Mouse (Mus musculus): Measurements from ENCODE around the gene Ddx52. TPM values are rescaled to one million over a fixed set of nuclear protein-coding genes. Genes with fewer than 3 reads are reported as not detected.

The Ddx52 gene
- polyA plus RNA-seq, 1 experiment from 2014 or later: 38.4 TPM

DNA sequence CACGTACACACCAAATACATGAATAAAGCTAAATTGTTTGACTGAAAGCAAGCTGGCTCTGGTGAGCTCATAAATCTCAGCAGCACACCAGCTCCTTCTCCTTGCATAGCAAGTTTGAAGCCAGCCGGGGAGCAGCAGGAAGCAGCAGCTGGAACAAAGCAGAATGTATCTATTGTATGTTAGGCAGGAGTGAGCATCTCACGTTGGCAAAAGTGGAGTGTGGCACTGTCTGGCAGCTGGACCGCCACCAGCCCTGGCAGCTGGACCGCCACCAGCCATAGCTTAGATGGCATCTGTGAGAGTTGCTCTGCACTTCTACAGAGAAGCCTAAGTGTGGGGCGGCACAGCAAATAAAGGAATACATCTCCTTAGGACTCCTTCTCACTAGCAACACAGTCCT is 62.1 kb downstream of the Ddx52 start:
- no peak overlapping the region for H3K27ac ChIP-seq
- ATAC-seq (ENCODE audit: low FRiP score, low read depth): no peak
- no peak overlapping the region for H3K4me2 ChIP-seq (replicated peaks)
- WGBS: 83% methylated on average over 6 of the region's 6 CpGs
- H3K27me3 ChIP-seq (replicated peaks): no peaks in the 10 kb centered on the region
- H3K9me3 ChIP-seq: no peaks in the 10 kb centered on the region
- no peak overlapping the region for H3K9ac ChIP-seq
- H3K4me3 ChIP-seq: no peak overlapping the region
- no peaks in the 10 kb centered on the region for H3K4me1 ChIP-seq
- H3K36me3 ChIP-seq: peaks cover 85% of the 10 kb centered on the region

DNA sequence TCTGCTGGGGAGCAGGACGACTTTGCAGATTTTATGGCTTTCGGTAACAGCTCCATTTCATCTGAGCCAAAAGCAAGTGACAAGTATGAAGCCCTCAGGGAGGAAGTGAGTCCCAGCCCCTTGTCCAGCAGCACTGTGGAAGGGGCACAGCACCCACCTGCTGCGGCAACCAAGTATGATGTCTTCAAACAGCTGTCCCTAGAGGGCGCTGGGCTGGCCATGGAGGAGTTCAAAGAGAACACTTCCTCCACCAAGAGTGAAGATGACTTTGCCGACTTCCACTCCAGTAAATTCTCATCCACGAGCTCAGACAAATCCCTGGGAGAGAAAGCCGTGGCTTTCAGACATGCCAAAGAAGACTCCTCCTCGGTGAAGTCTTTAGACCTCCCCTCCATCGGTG is 67.1 kb downstream of the Ddx52 start:
- no peak overlapping the region for H3K9ac ChIP-seq
- H3K27ac ChIP-seq: no peak overlapping the region
- H3K4me1 ChIP-seq: peaks cover 24% of the 10 kb centered on the region
- ATAC-seq (ENCODE audit: low FRiP score, low read depth): no peak
- no peak overlapping the region for H3K4me2 ChIP-seq (replicated peaks)
- no peak overlapping the region for H3K4me3 ChIP-seq
- no peaks in the 10 kb centered on the region for H3K9me3 ChIP-seq
- WGBS: 80% methylated on average over 9 of the region's 9 CpGs
- H3K27me3 ChIP-seq (replicated peaks): no peaks in the 10 kb centered on the region
- H3K36me3 ChIP-seq: peaks cover 57% of the 10 kb centered on the region

DNA sequence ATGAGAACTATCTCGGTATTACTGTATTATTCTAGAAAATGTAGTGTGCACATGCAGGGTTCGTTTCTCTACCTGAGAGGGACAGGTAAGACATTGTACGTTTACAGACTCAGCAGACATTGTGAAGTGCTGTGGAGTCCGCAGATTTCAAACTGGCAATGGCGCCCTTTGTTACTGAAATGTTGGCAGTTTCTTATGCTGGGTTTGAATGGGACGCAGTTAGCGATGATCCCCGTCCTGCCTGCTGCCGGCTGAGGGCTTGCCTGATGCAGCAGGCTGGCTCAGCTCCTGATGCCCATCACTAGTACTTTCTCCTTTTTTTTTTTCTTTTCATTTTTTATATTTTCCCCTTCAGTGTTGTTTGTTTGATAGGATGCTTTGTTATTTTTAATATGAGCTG is 68.5 kb downstream of the Ddx52 start:
- no peak for ATAC-seq (ENCODE audit: low FRiP score, low read depth)
- Histone ChIP-seq H3K4me3 (no peak overlapping the region), H3K27ac (no peak overlapping the region), H3K4me2 (replicated peaks) (no peak overlapping the region), H3K36me3 (peaks cover 44% of the 10 kb centered on the region), H3K9ac (no peak overlapping the region), H3K27me3 (replicated peaks) (no peaks in the 10 kb centered on the region), H3K9me3 (no peaks in the 10 kb centered on the region), H3K4me1 (peaks cover 24% of the 10 kb centered on the region)
- WGBS: 70% methylated on average over 9 of the region's 9 CpGs

DNA sequence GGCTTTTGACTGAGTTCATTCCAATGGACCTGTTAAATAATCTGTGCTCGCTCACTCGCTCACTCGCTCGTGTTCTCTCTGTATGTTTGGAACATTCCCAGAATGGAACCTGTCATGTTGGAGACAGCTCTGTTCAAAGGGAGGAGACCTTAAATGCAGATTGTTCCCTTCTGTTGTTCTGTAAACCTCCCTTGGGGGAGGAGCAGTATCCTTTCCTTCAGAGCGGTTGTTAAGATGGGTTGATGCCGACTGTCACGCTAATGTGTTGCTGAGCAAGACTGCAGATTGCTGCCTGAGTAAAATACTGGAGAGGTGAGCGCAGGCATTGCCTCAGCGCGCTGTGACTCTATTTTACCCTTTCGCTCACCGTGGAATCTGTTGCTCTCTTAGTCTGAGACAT is 69.2 kb downstream of the Ddx52 start:
- Histone ChIP-seq H3K4me2 (replicated peaks) (peak overlapping the region; percentile 9; the same call in 1 of the 2 replicates), H3K4me3 (no peak overlapping the region), H3K27me3 (replicated peaks) (no peaks in the 10 kb centered on the region), H3K36me3 (peaks cover 38% of the 10 kb centered on the region), H3K4me1 (peaks cover 24% of the 10 kb centered on the region), H3K27ac (no peak overlapping the region), H3K9me3 (no peaks in the 10 kb centered on the region), H3K9ac (no peak overlapping the region)
- no peak for ATAC-seq (ENCODE audit: low FRiP score, low read depth)
- WGBS: 17% methylated on average over 12 of the region's 12 CpGs

DNA sequence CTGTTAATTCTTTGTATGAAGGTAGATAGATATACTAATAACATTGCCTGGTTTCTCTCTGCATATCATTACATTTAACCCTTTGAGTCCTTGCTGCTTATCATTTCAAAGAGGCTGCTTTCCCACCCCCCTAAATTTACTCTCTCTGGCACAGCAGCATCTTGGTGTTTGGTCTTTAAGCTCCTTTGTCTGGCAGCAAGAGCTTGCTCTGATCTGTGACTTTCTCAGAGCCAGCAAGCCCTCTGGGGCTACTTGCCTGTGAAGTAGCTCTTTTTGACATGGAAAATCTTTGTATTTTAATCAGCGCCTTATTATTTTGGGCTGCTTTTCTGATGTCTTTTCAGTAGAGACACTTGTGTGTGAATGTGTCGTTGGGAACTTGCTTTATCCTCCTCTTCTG is 69.7 kb downstream of the Ddx52 start:
- no peak overlapping the region for H3K27ac ChIP-seq
- H3K9ac ChIP-seq: no peak overlapping the region

More for the DNA sequence above, 69.7 kb downstream of the Ddx52 start:
- H3K9me3 ChIP-seq: no peaks in the 10 kb centered on the region
- H3K27me3 ChIP-seq (replicated peaks): no peaks in the 10 kb centered on the region
- 38% methylated on average over 2 of the region's 2 CpGs for WGBS
- peaks cover 34% of the 10 kb centered on the region for H3K36me3 ChIP-seq
- H3K4me2 ChIP-seq (replicated peaks): 0 out of 2 replicates have a peak overlapping the region, but pooled peaks have one; percentile 9
- H3K4me3 ChIP-seq: no peak overlapping the region
- no peak for ATAC-seq (ENCODE audit: low FRiP score, low read depth)
- H3K4me1 ChIP-seq: peaks cover 24% of the 10 kb centered on the region

Other genes with a start within 250 kb of the Ddx52 start
- gene Wfdc17, start 238.1 kb upstream of the Ddx52 start, polyA plus RNA-seq (2016; fragmentation: Nextera tagmentation; extraction: Ambion mirVana): 0.55 TPM in 1 of 2 replicates, not detected in the other
- not detected in 2 replicates for gene Wfdc18, start 233.0 kb upstream of the Ddx52 start, polyA plus RNA-seq (2016; fragmentation: Nextera tagmentation; extraction: Ambion mirVana)
- gene Wfdc21, start 195.1 kb upstream of the Ddx52 start, polyA plus RNA-seq (2016; fragmentation: Nextera tagmentation; extraction: Ambion mirVana): not detected in 2 replicates
- 33.2 and 34.4 TPM in 2 replicates for gene Heatr6, start 188.4 kb upstream of the Ddx52 start, polyA plus RNA-seq (2016; fragmentation: Nextera tagmentation; extraction: Ambion mirVana)
- gene Hnf1b, start 92.0 kb upstream of the Ddx52 start, polyA plus RNA-seq (2016; fragmentation: Nextera tagmentation; extraction: Ambion mirVana): 0.19 and 0.20 TPM in 2 replicates
- gene Synrg, start 22.4 kb downstream of the Ddx52 start, polyA plus RNA-seq (2016; fragmentation: Nextera tagmentation; extraction: Ambion mirVana): 26.3 and 27.9 TPM in 2 replicates
- 10.9 and 12.4 TPM in 2 replicates for gene Dusp14, start 127.2 kb downstream of the Ddx52 start, polyA plus RNA-seq (2016; fragmentation: Nextera tagmentation; extraction: Ambion mirVana)
- 29.9 and 31.3 TPM in 2 replicates for gene Tada2a, start 187.5 kb downstream of the Ddx52 start, polyA plus RNA-seq (2016; fragmentation: Nextera tagmentation; extraction: Ambion mirVana)
- gene Acaca, start 187.6 kb downstream of the Ddx52 start, polyA plus RNA-seq (2016; fragmentation: Nextera tagmentation; extraction: Ambion mirVana): 24.8 and 29.0 TPM in 2 replicates
- gene Gm11437, start 225.4 kb downstream of the Ddx52 start, polyA plus RNA-seq (2016; fragmentation: Nextera tagmentation; extraction: Ambion mirVana): not detected in 2 replicates

All from neural tube, embryonic 12.5 days (tissue).